Mouse (Mus musculus) kidney, embryonic 16.5 days (tissue): ENCODE measurements at regions not wholly inside any gene's neighbourhood (a gene's known extent, or its start where the extent isn't known, plus 50 kb on each side); places are given as distances from the start of the nearest gene placed in this dataset.

Source experiments
- ATAC-seq: fragments of 200-750 bp; cut with Nextera tagmentation; 2 replicates; pipeline ENCODE4 v1.8.0; 2017; ENCODE audit warnings: moderate TSS enrichment; ENCODE audit not compliant: low FRiP score, low TSS enrichment
- H3K27ac ChIP-seq: fragments of 300-500 bp; sonication (generic); 2 replicates; pipeline ENCODE4 v1.5.1; 2014; ENCODE audit warnings: low read length
- H3K27me3 ChIP-seq: fragments of 300-500 bp; sonication (generic); 2 replicates; pipeline ENCODE4 v1.6.1; 2014; ENCODE audit warnings: low read length, control low read depth, mixed read lengths; ENCODE audit not compliant: insufficient read depth
- H3K36me3 ChIP-seq: fragments of 300-500 bp; sonication (generic); 2 replicates; pipeline ENCODE4 v1.6.1; 2014; ENCODE audit warnings: low read length, control low read depth, mixed read lengths; ENCODE audit not compliant: insufficient read depth
- H3K4me1 ChIP-seq: fragments of 300-500 bp; sonication (generic); 2 replicates; pipeline ENCODE4 v1.6.1; 2014; ENCODE audit warnings: low read length, control low read depth, mixed read lengths; ENCODE audit not compliant: insufficient read depth
- H3K4me2 ChIP-seq: fragments of 300-500 bp; sonication (generic); replicated peaks from 2 replicates; pipeline ENCODE4 v1.6.1; 2014; ENCODE audit warnings: low read depth, low read length
- H3K4me3 ChIP-seq: fragments of 300-500 bp; sonication (generic); 2 replicates; pipeline ENCODE4 v1.5.1; 2014; ENCODE audit warnings: mild to moderate bottlenecking, low read length
- H3K9ac ChIP-seq: fragments of 300-500 bp; sonication (generic); replicated peaks from 2 replicates; pipeline ENCODE4 v1.6.1; 2014; ENCODE audit warnings: low read length
- H3K9me3 ChIP-seq: fragments of 300-500 bp; sonication (generic); 2 replicates; pipeline ENCODE4 v1.6.1; 2016; ENCODE audit warnings: low read length, control low read depth
- WGBS: fragments of 180-500 bp; shearing (Covaris S2); extraction: QIAGEN DNeasy Blood & Tissue Kit; methylation state at CpG from one replicate; pipeline ENCODE4 v1.1.7; 2014; 5-methylcytosine and 5-hydroxymethylcytosine counted together

DNA sequence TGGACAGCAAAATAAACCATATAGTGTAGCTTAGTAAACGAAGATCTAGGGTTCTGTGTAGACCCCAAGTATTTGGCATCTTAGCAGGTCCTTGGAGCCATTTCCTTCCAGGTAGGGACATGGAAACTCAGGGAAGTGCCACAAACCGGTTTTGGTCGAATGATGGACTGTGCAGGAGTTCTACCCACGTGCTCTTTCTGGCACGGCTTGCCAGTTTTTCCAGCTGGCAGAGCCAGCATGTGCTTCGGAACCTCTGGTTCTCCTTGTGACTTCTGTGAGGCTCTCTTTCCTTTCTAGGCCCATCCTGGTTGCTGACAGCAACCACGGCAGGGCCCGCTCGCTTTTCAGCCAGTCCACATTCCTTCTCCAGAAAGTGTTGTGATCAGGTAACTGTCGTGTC is 291.4 kb downstream of the Kcnrg start:
- peaks cover 5% of the 10 kb centered on the region; the same call in 1 of the 2 replicates for H3K9me3 ChIP-seq
- H3K27me3 ChIP-seq = no peaks in the 10 kb centered on the region
- no peak overlapping the region for H3K27ac ChIP-seq
- no peaks in the 10 kb centered on the region for H3K36me3 ChIP-seq
- 90% methylated on average over 10 of the region's 10 CpGs for WGBS
- H3K4me3 ChIP-seq = no peak overlapping the region
- no peak overlapping the region for H3K9ac ChIP-seq
- H3K4me2 ChIP-seq = no peak overlapping the region
- ATAC-seq = no peak
- no peaks in the 10 kb centered on the region for H3K4me1 ChIP-seq

DNA sequence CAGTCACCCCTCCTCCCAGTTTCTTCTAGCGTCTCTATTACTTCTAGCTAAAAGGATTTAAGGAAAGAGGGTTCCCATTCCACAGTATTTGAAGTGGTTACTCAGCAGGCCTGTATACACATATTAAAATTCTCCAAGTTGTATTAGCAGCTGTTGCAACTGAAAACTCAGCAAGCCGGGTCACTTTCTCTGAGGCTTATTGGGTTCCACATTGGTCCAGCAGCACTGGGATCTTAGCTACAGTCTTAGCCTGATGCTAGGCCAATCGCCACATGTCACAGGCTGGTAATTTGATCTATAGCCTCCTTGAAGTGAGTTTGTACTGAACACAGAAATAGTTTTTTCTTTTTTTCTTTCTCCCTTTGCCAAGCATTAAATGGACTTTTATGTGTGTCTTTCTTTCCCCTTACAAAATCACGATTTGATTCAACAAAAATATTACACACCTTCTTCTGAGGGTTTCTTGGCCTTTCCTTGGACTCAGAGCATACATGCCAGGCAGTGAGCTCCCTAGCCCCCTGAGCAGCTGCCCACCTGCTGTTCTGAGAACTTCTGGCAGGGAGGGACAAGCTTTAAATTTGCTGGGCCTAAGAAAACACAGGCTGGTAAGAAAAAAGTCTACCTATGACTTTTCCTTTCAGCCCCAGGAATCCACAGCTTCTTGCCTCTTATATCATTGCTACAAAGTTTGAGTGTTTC is 297.3 kb downstream of the Kcnrg start:
- Histone ChIP-seq H3K27ac (no peak overlapping the region), H3K4me2 (no peak overlapping the region), H3K27me3 (no peaks in the 10 kb centered on the region), H3K4me1 (no peaks in the 10 kb centered on the region), H3K9ac (no peak overlapping the region), H3K36me3 (no peaks in the 10 kb centered on the region), H3K9me3 (peaks cover 5% of the 10 kb centered on the region; the same call in 1 of the 2 replicates), H3K4me3 (no peak overlapping the region)
- ATAC-seq = no peak
- 61% methylated on average over 4 of the region's 4 CpGs for WGBS

GRCm38 (mm10) chr14:61918113-61918512 is 310.9 kb downstream of the Kcnrg start:
- Histone ChIP-seq H3K36me3 (no peaks in the 10 kb centered on the region), H3K4me3 (no peak overlapping the region), H3K9ac (no peak overlapping the region), H3K4me1 (no peaks in the 10 kb centered on the region), H3K4me2 (no peak overlapping the region), H3K27me3 (no peaks in the 10 kb centered on the region), H3K27ac (no peak overlapping the region), H3K9me3 (peaks cover 5% of the 10 kb centered on the region)
- ATAC-seq = no peak

- no peak for ATAC-seq
- Histone ChIP-seq H3K9ac (no peak overlapping the region), H3K36me3 (no peaks in the 10 kb centered on the region), H3K9me3 (no peaks in the 10 kb centered on the region), H3K27ac (no peak overlapping the region), H3K27me3 (no peaks in the 10 kb centered on the region), H3K4me1 (no peaks in the 10 kb centered on the region), H3K4me2 (no peak overlapping the region), H3K4me3 (no peak overlapping the region)
- 83% methylated on average over 8 of the region's 8 CpGs for WGBS
Measured at GRCm38 (mm10) chr14:61931811-61932210, 324.6 kb downstream of the Kcnrg start.

- H3K4me1 ChIP-seq = 0 out of 2 replicates have a peak, but pooled peaks cover 5% of the 10 kb centered on the region
- no peak for ATAC-seq
- no peaks in the 10 kb centered on the region for H3K27me3 ChIP-seq
- no peaks in the 10 kb centered on the region for H3K9me3 ChIP-seq
- no peak overlapping the region for H3K27ac ChIP-seq
- H3K9ac ChIP-seq = no peak overlapping the region
- no peak overlapping the region for H3K4me3 ChIP-seq
- H3K4me2 ChIP-seq = no peak overlapping the region
- no peaks in the 10 kb centered on the region for H3K36me3 ChIP-seq
- 74% methylated on average over 7 of the region's 7 CpGs for WGBS
Measured at GRCm38 (mm10) chr14:61941682-61942081, 334.4 kb downstream of the Kcnrg start.

GRCm38 (mm10) chr14:61945659-61946058 is 338.4 kb downstream of the Kcnrg start:
- ATAC-seq = no peak
- Histone ChIP-seq H3K9me3 (no peaks in the 10 kb centered on the region), H3K27ac (no peak overlapping the region), H3K4me3 (no peak overlapping the region), H3K27me3 (no peaks in the 10 kb centered on the region), H3K4me1 (peaks cover 11% of the 10 kb centered on the region; the same call in 1 of the 2 replicates), H3K4me2 (no peak overlapping the region), H3K9ac (no peak overlapping the region), H3K36me3 (no peaks in the 10 kb centered on the region)
- 44% methylated on average over 5 of the region's 5 CpGs for WGBS

GRCm38 (mm10) chr14:61949446-61949845 is 342.2 kb downstream of the Kcnrg start:
- no peaks in the 10 kb centered on the region for H3K36me3 ChIP-seq
- no peak overlapping the region for H3K4me2 ChIP-seq
- H3K4me1 ChIP-seq = peaks cover 11% of the 10 kb centered on the region; the same call in 1 of the 2 replicates
- ATAC-seq = no peak
- WGBS = 49% methylated on average over 6 of the region's 6 CpGs
- H3K9ac ChIP-seq = no peak overlapping the region
- H3K27me3 ChIP-seq = no peaks in the 10 kb centered on the region
- no peaks in the 10 kb centered on the region for H3K9me3 ChIP-seq
- no peak overlapping the region for H3K4me3 ChIP-seq
- H3K27ac ChIP-seq = no peak overlapping the region

DNA sequence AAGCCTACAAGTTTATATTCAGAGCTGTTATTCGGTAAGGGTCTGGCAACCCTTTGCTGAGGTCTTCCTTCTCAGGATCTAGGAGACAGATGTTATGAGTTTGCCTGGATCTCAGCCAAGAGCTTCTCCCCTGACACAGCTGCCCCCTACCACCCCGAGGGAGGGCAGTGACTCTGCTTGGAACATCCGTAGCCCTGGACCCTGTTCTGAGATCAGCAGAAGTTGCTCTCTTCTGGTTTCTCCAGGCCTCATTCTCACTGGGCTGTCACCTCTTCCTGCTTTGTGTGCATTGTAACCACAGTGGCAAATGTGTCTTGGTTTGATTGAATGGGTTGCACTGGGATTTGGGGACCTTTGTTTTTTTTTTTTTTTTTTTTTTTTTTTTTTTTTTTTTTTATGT is 342.4 kb upstream of the Rnaseh2b start:
- H3K9me3 ChIP-seq = no peaks in the 10 kb centered on the region
- no peak overlapping the region for H3K4me2 ChIP-seq
- H3K36me3 ChIP-seq = no peaks in the 10 kb centered on the region
- H3K9ac ChIP-seq = no peak overlapping the region
- WGBS = 43% methylated on average over 3 of the region's 3 CpGs
- no peak for ATAC-seq
- peaks cover 11% of the 10 kb centered on the region; the same call in 1 of the 2 replicates for H3K4me1 ChIP-seq
- H3K27me3 ChIP-seq = no peaks in the 10 kb centered on the region
- H3K27ac ChIP-seq = no peak overlapping the region
- no peak overlapping the region for H3K4me3 ChIP-seq

- H3K9ac ChIP-seq = no peak overlapping the region
- H3K4me1 ChIP-seq = peaks cover 6% of the 10 kb centered on the region; the same call in 1 of the 2 replicates
- WGBS = 66% methylated on average over 4 of the region's 4 CpGs
- no peaks in the 10 kb centered on the region for H3K9me3 ChIP-seq
- no peak overlapping the region for H3K4me2 ChIP-seq
- H3K27ac ChIP-seq = no peak overlapping the region
- no peaks in the 10 kb centered on the region for H3K27me3 ChIP-seq
- ATAC-seq = no peak
- no peak overlapping the region for H3K4me3 ChIP-seq
- H3K36me3 ChIP-seq = no peaks in the 10 kb centered on the region
Measured at GRCm38 (mm10) chr14:61953029-61953428, 339.4 kb upstream of the Rnaseh2b start.

- Histone ChIP-seq H3K4me2 (no peak overlapping the region), H3K9me3 (no peaks in the 10 kb centered on the region), H3K27ac (no peak overlapping the region), H3K36me3 (no peaks in the 10 kb centered on the region), H3K4me1 (no peaks in the 10 kb centered on the region), H3K4me3 (no peak overlapping the region), H3K9ac (no peak overlapping the region), H3K27me3 (no peaks in the 10 kb centered on the region)
- ATAC-seq = no peak
Measured at GRCm38 (mm10) chr14:61955416-61955815, 337.0 kb upstream of the Rnaseh2b start.
